Mouse (Mus musculus) midbrain, embryonic 11.5 days (tissue): ENCODE data around the gene Bmpr1b. TPM values are rescaled to one million over a fixed set of nuclear protein-coding genes. Genes with fewer than 3 reads are reported as not detected.

Experiments
- ATAC-seq: fragments of 200-750 bp; cut with Nextera tagmentation; 2 replicates; pipeline ENCODE4 v1.8.0; 2017; ENCODE audit warnings: moderate TSS enrichment, moderate library complexity; ENCODE audit not compliant: low FRiP score
- DNase-seq: peaks from one replicate; pipeline ENCODE4 v3.0.0; 2015; ENCODE audit warnings: low spot score; ENCODE audit errors: missing footprints
- H3K27ac ChIP-seq: fragments of 300-500 bp; sonication (generic); 2 replicates; pipeline ENCODE4 v1.5.1; 2014; ENCODE audit warnings: low read depth, low read length
- H3K27me3 ChIP-seq: fragments of 300-500 bp; sonication (generic); 2 replicates; pipeline ENCODE4 v1.6.1; 2014; ENCODE audit warnings: mild to moderate bottlenecking, low read length, moderate library complexity, mixed read lengths; ENCODE audit not compliant: control insufficient read depth, insufficient read depth
- H3K36me3 ChIP-seq: fragments of 300-500 bp; sonication (generic); 2 replicates; pipeline ENCODE4 v1.6.1; 2014; ENCODE audit warnings: mild to moderate bottlenecking, low read length, moderate library complexity, mixed read lengths; ENCODE audit not compliant: control insufficient read depth, insufficient read depth
- H3K4me1 ChIP-seq: fragments of 300-500 bp; sonication (generic); 2 replicates; pipeline ENCODE4 v1.6.1; 2014; ENCODE audit warnings: low read length; ENCODE audit not compliant: control insufficient read depth, insufficient read depth
- H3K4me2 ChIP-seq: fragments of 300-500 bp; sonication (generic); 2 replicates; pipeline ENCODE4 v1.6.1; 2014; ENCODE audit warnings: mild to moderate bottlenecking, moderate library complexity
- H3K4me3 ChIP-seq: fragments of 300-500 bp; sonication (generic); 2 replicates; pipeline ENCODE4 v1.5.1; 2014; ENCODE audit warnings: low read depth, low read length
- H3K9ac ChIP-seq: fragments of 300-500 bp; sonication (generic); 2 replicates; pipeline ENCODE4 v1.6.1; 2014; ENCODE audit warnings: low read length
- H3K9me3 ChIP-seq: fragments of 300-500 bp; sonication (generic); 2 replicates; pipeline ENCODE4 v1.6.1; 2016; ENCODE audit warnings: low read length; ENCODE audit not compliant: control insufficient read depth
- WGBS: fragments of 180-500 bp; shearing (Covaris S2); extraction: QIAGEN DNeasy Blood & Tissue Kit; methylation state at CpG from one replicate; pipeline ENCODE4 v1.1.7; 2014; 5-methylcytosine and 5-hydroxymethylcytosine counted together
- polyA plus RNA-seq: library from polyadenylated mRNA; unstranded; fragments of >200 nt; fragmentation: Nextera tagmentation; extraction: Ambion mirVana; gene quantifications from 2 replicates; pipeline ENCODE4 v1.2.1, GENCODE M21; 2014

Bmpr1b gene
- polyA plus RNA-seq, 1 experiment from 2014 or later: 5.5 TPM

DNA sequence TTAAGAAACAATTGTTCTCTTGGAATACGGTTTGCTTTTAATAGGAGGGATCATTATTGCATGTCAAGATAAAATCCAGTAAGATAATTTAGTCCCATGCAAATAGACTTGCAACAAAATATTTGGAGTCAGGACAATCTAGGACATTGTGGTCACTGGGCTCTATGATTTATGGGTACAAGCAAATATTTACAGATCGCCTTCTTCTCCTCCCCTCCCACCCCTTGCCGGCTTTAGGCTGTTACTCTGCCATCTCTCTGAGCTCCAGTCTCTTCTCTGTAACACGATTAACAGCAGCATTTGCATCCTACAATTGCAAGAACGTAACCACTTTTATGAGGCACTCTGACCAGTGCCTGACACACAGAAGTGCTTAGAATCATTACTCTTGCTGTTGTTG, 104.1 kb downstream of the Bmpr1b start:
- H3K27me3 ChIP-seq: no peaks in the 10 kb centered on the region
- peaks cover 5% of the 10 kb centered on the region; the same call in 1 of the 2 replicates for H3K4me1 ChIP-seq
- no peaks in the 10 kb centered on the region for H3K9me3 ChIP-seq
- WGBS: 71% methylated on average over 5 of the region's 5 CpGs
- no peak overlapping the region for H3K9ac ChIP-seq
- no peaks in the 10 kb centered on the region for H3K36me3 ChIP-seq
- no peak for ATAC-seq
- no peak overlapping the region for H3K4me3 ChIP-seq
- H3K4me2 ChIP-seq: no peak overlapping the region
- no peak overlapping the region for H3K27ac ChIP-seq
- no peak for DNase-seq

DNA sequence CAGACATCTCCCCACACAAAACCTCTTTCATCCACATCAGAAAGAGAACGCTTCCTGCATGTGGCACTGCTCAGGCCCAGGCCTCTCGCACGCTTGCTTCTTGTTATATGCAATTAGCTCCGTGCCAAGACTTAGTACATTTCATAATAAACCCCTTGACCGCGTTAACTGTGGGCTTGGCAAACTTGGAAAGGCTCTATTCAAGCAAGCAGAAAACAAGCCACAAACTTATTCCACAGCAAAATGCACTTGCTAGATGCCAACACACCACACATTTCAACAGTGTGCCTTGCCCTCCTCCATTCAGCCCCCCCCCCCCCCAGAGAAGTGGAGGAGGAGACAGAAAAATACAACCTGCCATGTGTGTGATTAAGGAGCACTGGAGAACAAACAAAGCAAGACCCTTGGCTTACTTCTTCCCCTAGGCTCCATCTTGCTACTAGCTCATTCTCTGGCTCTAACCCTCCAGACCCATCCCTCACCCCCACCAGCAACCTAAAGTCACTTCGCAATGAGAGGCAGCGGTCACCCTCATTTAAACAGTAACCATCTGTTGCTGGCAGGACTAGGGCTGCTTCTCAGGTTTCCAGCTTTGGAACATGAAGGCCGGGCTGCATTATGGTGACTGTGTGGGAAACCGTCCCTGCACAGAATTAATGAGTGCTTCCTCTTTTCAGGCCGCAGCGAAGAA, 105.5 kb downstream of the Bmpr1b start:
- Histone ChIP-seq H3K4me2 (no peak overlapping the region), H3K36me3 (no peaks in the 10 kb centered on the region), H3K27me3 (no peaks in the 10 kb centered on the region), H3K4me3 (no peak overlapping the region), H3K9ac (no peak overlapping the region), H3K27ac (0 out of 2 replicates have a peak overlapping the region, but pooled peaks have one; percentile 1), H3K9me3 (no peaks in the 10 kb centered on the region), H3K4me1 (peaks cover 5% of the 10 kb centered on the region; the same call in 1 of the 2 replicates)
- 44% methylated on average over 12 of the region's 12 CpGs for WGBS
- DNase-seq (peak; percentile 88), ATAC-seq (peak; percentile 85)

DNA sequence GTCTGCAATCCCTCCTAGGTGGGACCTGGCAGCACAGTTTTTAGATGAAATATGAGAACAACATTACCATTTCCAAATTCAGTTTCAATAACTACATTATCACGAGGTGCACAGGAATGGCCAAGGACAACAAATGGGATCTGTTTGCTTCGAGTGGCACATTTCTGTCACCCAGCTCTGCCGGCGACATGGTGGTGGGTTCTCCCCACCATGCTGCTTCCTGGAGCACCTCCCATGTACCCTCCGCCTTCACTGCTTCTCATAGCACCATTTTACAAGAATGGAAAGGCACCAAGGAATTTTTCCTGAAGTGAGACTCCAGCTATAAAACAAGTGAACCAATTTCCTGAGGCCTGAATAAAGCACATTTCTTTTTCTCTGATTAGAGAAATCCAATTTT, 108.0 kb downstream of the Bmpr1b start:
- Histone ChIP-seq H3K9ac (no peak overlapping the region), H3K4me1 (peaks cover 5% of the 10 kb centered on the region; the same call in 1 of the 2 replicates), H3K4me3 (no peak overlapping the region), H3K4me2 (no peak overlapping the region), H3K36me3 (no peaks in the 10 kb centered on the region), H3K9me3 (no peaks in the 10 kb centered on the region), H3K27me3 (no peaks in the 10 kb centered on the region), H3K27ac (no peak overlapping the region)
- ATAC-seq (no peak), DNase-seq (no peak)
- 92% methylated on average over 5 of the region's 5 CpGs for WGBS

DNA sequence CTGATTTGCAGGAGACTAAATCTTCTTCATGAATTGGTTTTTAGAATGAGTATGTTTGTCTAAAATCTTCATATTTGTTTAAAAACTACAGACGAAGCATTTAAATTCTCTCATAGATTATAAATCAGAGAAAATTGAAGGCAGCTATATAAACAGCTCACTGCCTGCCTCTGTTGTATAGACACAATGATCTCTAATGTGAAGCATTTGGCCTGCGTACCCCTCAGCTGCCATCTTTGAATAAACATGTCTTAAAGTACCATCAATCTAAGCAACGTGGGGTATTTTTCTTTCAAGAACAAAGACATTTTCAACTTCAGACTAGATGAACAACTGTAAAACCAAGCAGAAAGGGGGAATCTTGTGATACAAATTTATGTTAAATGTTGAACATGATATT, 109.3 kb downstream of the Bmpr1b start:
- Histone ChIP-seq H3K36me3 (no peaks in the 10 kb centered on the region), H3K4me1 (peaks cover 5% of the 10 kb centered on the region; the same call in 1 of the 2 replicates), H3K9ac (no peak overlapping the region), H3K27me3 (no peaks in the 10 kb centered on the region), H3K4me2 (no peak overlapping the region), H3K9me3 (no peaks in the 10 kb centered on the region), H3K4me3 (no peak overlapping the region), H3K27ac (no peak overlapping the region)
- ATAC-seq (no peak), DNase-seq (no peak)
- 83% methylated on average over 3 of the region's 3 CpGs for WGBS

DNA sequence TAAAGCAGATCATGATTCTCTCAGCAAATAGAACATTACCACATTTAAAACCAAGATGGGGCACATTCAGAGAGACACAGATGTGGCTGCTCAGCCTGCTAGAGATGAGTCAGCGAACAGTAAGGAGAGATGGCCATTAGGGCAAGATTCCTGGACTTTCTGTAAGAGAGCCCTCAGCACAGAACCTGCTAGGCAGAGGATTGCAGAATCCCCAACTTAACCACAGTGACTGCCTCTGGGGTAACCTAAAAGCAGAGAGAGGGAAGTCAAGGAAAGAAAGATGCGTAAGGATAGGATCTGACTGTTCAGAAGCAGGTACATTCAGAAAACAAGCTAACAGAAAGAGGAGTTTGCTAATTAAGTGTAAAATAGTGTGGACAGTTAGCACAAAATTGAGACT, 118.5 kb downstream of the Bmpr1b start:
- H3K27me3 ChIP-seq: no peaks in the 10 kb centered on the region
- 93% methylated on average over 2 of the region's 2 CpGs for WGBS
- no peak overlapping the region for H3K4me3 ChIP-seq
- no peak overlapping the region for H3K4me2 ChIP-seq
- H3K27ac ChIP-seq: no peak overlapping the region
- H3K4me1 ChIP-seq: no peaks in the 10 kb centered on the region
- ATAC-seq (no peak), DNase-seq (no peak)
- no peaks in the 10 kb centered on the region for H3K36me3 ChIP-seq
- H3K9ac ChIP-seq: no peak overlapping the region
- no peaks in the 10 kb centered on the region for H3K9me3 ChIP-seq

DNA sequence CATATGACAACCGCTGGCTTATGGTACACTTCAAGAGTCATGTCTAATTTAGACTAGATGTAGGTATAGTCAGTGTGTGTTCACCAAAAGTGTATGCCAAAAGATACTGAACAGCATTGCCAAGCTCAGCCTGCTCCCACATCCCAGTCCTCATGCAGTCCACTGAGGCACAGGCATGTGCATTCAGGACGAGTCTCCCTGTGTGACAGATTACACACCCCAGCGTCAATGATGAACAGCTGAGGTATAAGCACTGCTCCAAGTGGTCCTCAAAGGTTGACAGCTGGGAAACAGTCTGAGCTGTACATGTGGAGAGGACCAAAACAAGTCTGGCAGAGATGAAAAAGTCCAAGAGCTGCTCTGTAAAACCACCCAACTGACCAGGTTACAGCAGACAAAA, 119.6 kb downstream of the Bmpr1b start:
- Histone ChIP-seq H3K27ac (no peak overlapping the region), H3K4me2 (no peak overlapping the region), H3K4me1 (no peaks in the 10 kb centered on the region), H3K4me3 (no peak overlapping the region), H3K9ac (no peak overlapping the region), H3K9me3 (no peaks in the 10 kb centered on the region), H3K36me3 (no peaks in the 10 kb centered on the region), H3K27me3 (no peaks in the 10 kb centered on the region)
- ATAC-seq: no peak
- 86% methylated on average over 3 of the region's 3 CpGs for WGBS
- no peak for DNase-seq

DNA sequence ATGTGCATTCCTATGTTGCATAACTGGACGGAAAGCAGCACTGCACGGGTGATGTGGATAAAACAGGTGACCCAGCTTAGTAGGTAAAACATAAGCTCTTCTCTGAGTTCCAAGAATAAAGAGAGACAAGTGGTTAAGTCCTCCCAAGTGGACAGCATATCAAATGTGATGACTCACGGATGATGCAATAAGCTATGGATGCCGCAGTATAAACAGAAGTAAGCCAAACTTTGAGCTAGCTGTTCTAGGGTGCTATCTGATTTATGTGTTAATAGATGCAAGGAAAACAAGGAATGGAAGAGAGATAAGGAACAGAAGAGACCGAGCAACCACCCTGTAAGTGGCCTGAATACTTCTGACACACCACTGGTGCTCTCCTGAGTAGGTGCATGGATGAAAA, 120.1 kb downstream of the Bmpr1b start:
- Histone ChIP-seq H3K9ac (no peak overlapping the region), H3K27ac (no peak overlapping the region), H3K9me3 (no peaks in the 10 kb centered on the region), H3K36me3 (no peaks in the 10 kb centered on the region), H3K4me2 (no peak overlapping the region), H3K27me3 (no peaks in the 10 kb centered on the region), H3K4me1 (no peaks in the 10 kb centered on the region), H3K4me3 (no peak overlapping the region)
- whole genome bisulfite sequencing: 94% methylated on average over 5 of the region's 5 CpGs
- DNase-seq: no peak
- ATAC-seq: no peak

DNA sequence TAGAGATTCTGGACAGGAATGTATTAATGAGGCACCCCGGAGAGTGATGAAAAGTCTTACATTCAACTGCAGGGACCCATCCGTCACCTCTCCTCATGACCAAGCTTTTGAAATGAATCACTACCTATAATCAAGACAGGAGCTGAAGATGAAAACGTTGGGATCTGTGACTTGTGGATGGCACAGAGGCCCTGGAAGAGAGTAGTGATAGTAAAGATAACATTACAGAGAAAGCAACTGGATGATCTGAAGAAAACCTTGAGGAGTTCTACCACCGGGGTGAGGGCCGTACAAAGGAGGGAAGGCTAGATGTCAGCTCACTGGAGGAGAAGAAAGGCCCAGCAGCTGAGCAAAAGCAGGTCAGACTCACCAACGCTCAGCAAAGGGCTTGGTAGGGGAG, 120.7 kb downstream of the Bmpr1b start:
- ATAC-seq (no peak), DNase-seq (no peak)
- Histone ChIP-seq H3K36me3 (no peaks in the 10 kb centered on the region), H3K9me3 (no peaks in the 10 kb centered on the region), H3K27ac (no peak overlapping the region), H3K4me1 (no peaks in the 10 kb centered on the region), H3K9ac (no peak overlapping the region), H3K4me2 (no peak overlapping the region), H3K27me3 (no peaks in the 10 kb centered on the region), H3K4me3 (no peak overlapping the region)
- 72% methylated on average over 6 of the region's 6 CpGs for WGBS

DNA sequence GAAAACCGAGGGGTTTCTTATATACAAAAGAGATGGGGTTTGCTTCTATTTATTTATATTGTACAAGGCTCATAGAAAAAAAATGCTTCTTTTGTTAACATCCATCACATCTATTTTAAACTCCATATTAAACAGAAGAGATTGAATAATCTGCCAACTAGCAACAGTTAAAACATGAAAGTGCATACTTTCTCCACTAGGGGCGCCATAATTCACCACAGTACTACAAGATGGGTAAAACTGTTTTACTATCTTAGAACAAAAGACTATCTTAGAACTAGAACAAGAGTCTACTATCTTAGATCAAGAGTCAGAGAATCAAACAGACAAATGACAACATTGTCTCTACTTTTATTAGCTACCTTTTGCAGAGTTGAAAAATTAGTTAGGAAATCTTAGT, 125.8 kb downstream of the Bmpr1b start:
- DNase-seq (no peak), ATAC-seq (no peak)
- Histone ChIP-seq H3K27ac (no peak overlapping the region), H3K36me3 (no peaks in the 10 kb centered on the region), H3K9me3 (no peaks in the 10 kb centered on the region), H3K4me2 (no peak overlapping the region), H3K27me3 (no peaks in the 10 kb centered on the region), H3K4me3 (no peak overlapping the region), H3K4me1 (no peaks in the 10 kb centered on the region), H3K9ac (no peak overlapping the region)
- WGBS: 44% methylated on average over 2 of the region's 2 CpGs
